Mouse (Mus musculus): Measurements from ENCODE around the gene Tbx3. TPM values are rescaled to one million over a fixed set of nuclear protein-coding genes. Genes with fewer than 3 reads are reported as not detected.

Gene Tbx3
- total RNA-seq, 2 experiments from 2014 or later = 179 to 231 TPM

- DNase-seq (ENCODE audit: low spot score in 2 of 2) = no peak
Observed at GRCm38 (mm10) chr5:119678516-119678915, 8.0 kb downstream of the Tbx3 start.

GRCm38 (mm10) chr5:119679084-119679483, 8.6 kb downstream of the Tbx3 start:
- DNase-seq (ENCODE audit: low spot score in 2 of 2) = no peak

GRCm38 (mm10) chr5:119679614-119680328, 9.3 kb downstream of the Tbx3 start:
- no peak for DNase-seq (ENCODE audit: low spot score in 2 of 2)

GRCm38 (mm10) chr5:119680329-119681010, 10.0 kb downstream of the Tbx3 start:
- DNase-seq (ENCODE audit: low spot score in 2 of 2) = no peak

GRCm38 (mm10) chr5:119681011-119681832, 10.8 kb downstream of the Tbx3 start:
- DNase-seq (ENCODE audit: low spot score in 2 of 2) = no peak

- no peak for DNase-seq (ENCODE audit: low spot score in 2 of 2)
Observed at GRCm38 (mm10) chr5:119681833-119682210, 11.4 kb downstream of the Tbx3 start.

- DNase-seq (ENCODE audit: low spot score in 2 of 2) = no peak
Observed at GRCm38 (mm10) chr5:119682646-119683515, 12.4 kb downstream of the Tbx3 start.

- no peak for DNase-seq (ENCODE audit: low spot score in 2 of 2)
Observed at GRCm38 (mm10) chr5:119683861-119684260, 13.4 kb downstream of the Tbx3 start.

GRCm38 (mm10) chr5:119684701-119685391, 14.4 kb downstream of the Tbx3 start:
- DNase-seq (ENCODE audit: low spot score in 2 of 2) = no peak

GRCm38 (mm10) chr5:119685446-119686198, 15.2 kb downstream of the Tbx3 start:
- no peak for DNase-seq (ENCODE audit: low spot score in 2 of 2)

GRCm38 (mm10) chr5:119686199-119686964, 15.9 kb downstream of the Tbx3 start:
- DNase-seq (ENCODE audit: low spot score in 2 of 2) = no peak

- DNase-seq (ENCODE audit: low spot score in 2 of 2) = no peak
Observed at GRCm38 (mm10) chr5:119687005-119687855, 16.8 kb downstream of the Tbx3 start.

GRCm38 (mm10) chr5:119687856-119688206, 17.4 kb downstream of the Tbx3 start:
- DNase-seq (ENCODE audit: low spot score in 2 of 2) = no peak

- no peak for DNase-seq (ENCODE audit: low spot score in 2 of 2)
Observed at GRCm38 (mm10) chr5:119688306-119688705, 17.8 kb downstream of the Tbx3 start.

GRCm38 (mm10) chr5:119688914-119689420, 18.5 kb downstream of the Tbx3 start:
- DNase-seq (ENCODE audit: low spot score in 2 of 2) = no peak

- no peak for DNase-seq (ENCODE audit: low spot score in 2 of 2)
Observed at GRCm38 (mm10) chr5:119689501-119689900, 19.0 kb downstream of the Tbx3 start.

GRCm38 (mm10) chr5:119691075-119691474, 20.6 kb downstream of the Tbx3 start:
- DNase-seq (ENCODE audit: low spot score in 2 of 2) = no peak

GRCm38 (mm10) chr5:119692425-119692824, 22.0 kb downstream of the Tbx3 start:
- no peak for DNase-seq (ENCODE audit: low spot score in 2 of 2)
